Mouse (Mus musculus) thymus, postnatal 4 days (tissue): ENCODE data around the gene Dand5.

Source experiments
- DNase-seq: peaks from one replicate; pipeline ENCODE4 v3.0.0; 2021

Gene Dand5

GRCm38 (mm10) chr8:84799136-84799931 lies 23.3 kb downstream of the Dand5 start:
- DNase-seq: peak; percentile 55

GRCm38 (mm10) chr8:84798446-84799135 lies 24.0 kb downstream of the Dand5 start:
- no peak for DNase-seq

GRCm38 (mm10) chr8:84797971-84798370 lies 24.7 kb downstream of the Dand5 start:
- DNase-seq: no peak

GRCm38 (mm10) chr8:84797256-84797797 lies 25.3 kb downstream of the Dand5 start:
- DNase-seq: no peak

- DNase-seq: no peak
Measured at GRCm38 (mm10) chr8:84794486-84794885, 28.1 kb downstream of the Dand5 start.

GRCm38 (mm10) chr8:84793791-84794485 lies 28.7 kb downstream of the Dand5 start:
- DNase-seq: no peak

- no peak for DNase-seq
Measured at GRCm38 (mm10) chr8:84793134-84793533, 29.5 kb downstream of the Dand5 start.

- no peak for DNase-seq
Measured at GRCm38 (mm10) chr8:84792429-84792947, 30.1 kb downstream of the Dand5 start.

GRCm38 (mm10) chr8:84790537-84790936 lies 32.1 kb downstream of the Dand5 start:
- DNase-seq: no peak

GRCm38 (mm10) chr8:84789855-84790486 lies 32.7 kb downstream of the Dand5 start:
- DNase-seq: no peak

- no peak for DNase-seq
Measured at GRCm38 (mm10) chr8:84789345-84789744, 33.3 kb downstream of the Dand5 start.

- DNase-seq: no peak
Measured at GRCm38 (mm10) chr8:84788896-84789295, 33.7 kb downstream of the Dand5 start.

- DNase-seq: no peak
Measured at GRCm38 (mm10) chr8:84787523-84788302, 34.9 kb downstream of the Dand5 start.

- DNase-seq: no peak
Measured at GRCm38 (mm10) chr8:84786801-84787467, 35.7 kb downstream of the Dand5 start.

- no peak for DNase-seq
Measured at GRCm38 (mm10) chr8:84785756-84786677, 36.6 kb downstream of the Dand5 start.

- DNase-seq: no peak
Measured at GRCm38 (mm10) chr8:84785506-84785755, 37.2 kb downstream of the Dand5 start.

GRCm38 (mm10) chr8:84784681-84785505 lies 37.7 kb downstream of the Dand5 start:
- no peak for DNase-seq

GRCm38 (mm10) chr8:84783919-84784581 lies 38.6 kb downstream of the Dand5 start:
- no peak for DNase-seq
